Mouse (Mus musculus): ENCODE data around the gene Fam221a. TPM values are rescaled to one million over a fixed set of nuclear protein-coding genes. Genes with fewer than 3 reads are reported as not detected.

The Fam221a gene
- 2.6 and 2.8 TPM in 2 replicates for polyA plus RNA-seq (2015; fragmentation: Nextera tagmentation; extraction: Ambion mirVana)

GRCm38 (mm10) chr6:49367159-49368054 lies at the start of gene Fam221a:
Gene Fam221a (plus strand): TSS chr6:49367739.
- peak within 1 kb of the TSS; percentile 75 for H3K9ac ChIP-seq
- peaks cover 22% of the 10 kb centered on the region for H3K4me1 ChIP-seq (replicated peaks)
- no peaks in the 10 kb centered on the region for H3K36me3 ChIP-seq
- peak within 1 kb of the TSS; percentile 71 for H3K27ac ChIP-seq
- DNase-seq = peak; percentile 95
- H3K9me3 ChIP-seq (replicated peaks) = no peaks in the 10 kb centered on the region
- H3K4me2 ChIP-seq = peak within 1 kb of the TSS; percentile 80
- 4% methylated on average over 48 of the region's 49 CpGs for WGBS (ENCODE audit: insufficient replicate concordance)
- H3K27me3 ChIP-seq = no peaks in the 10 kb centered on the region
- peak; percentile 97 for ATAC-seq (ENCODE audit: low read depth)
- H3K4me3 ChIP-seq (replicated peaks) = peak within 1 kb of the TSS; percentile 65

DNA sequence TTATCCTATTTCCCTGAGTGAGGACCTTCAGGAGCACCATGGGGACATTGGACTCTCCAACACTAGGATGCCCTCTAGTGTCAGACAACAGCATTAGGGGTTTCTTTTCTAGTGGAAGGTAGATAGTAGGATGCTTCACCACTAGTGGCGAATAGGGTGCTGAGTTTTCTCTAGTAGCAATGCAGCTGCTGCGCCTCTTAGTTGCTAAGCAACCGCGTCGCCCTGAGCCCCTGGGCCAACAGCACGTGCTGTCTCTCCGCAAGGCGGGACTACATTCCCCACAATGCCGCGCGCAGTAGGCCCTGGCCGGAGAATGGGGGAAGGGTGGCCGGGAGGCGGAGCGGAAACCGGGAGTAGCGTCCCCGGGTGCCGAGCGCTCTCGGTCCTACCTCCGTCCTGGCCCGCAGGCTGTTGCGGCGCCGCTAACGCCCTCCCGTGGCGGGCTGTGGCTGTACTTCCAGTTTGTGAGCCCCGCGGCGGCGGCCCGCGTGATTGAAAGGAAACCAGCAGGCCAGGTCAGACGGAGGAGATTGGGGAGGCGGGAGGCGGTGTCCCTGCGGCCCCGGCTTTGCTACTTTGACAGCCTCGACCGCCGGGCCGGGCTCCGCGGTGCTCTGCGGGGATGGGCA lies 48.5 kb upstream of the Fam221a start, which contains the start of gene Ccdc126:
Gene Ccdc126, plus strand, starts transcription at position 309 of the 629 bp plus-strand sequence.
- Histone ChIP-seq H3K36me3 (no peaks in the 10 kb centered on the region), H3K4me1 (replicated peaks) (peaks cover 23% of the 10 kb centered on the region), H3K4me2 (peak within 1 kb of the TSS; percentile 88), H3K9me3 (replicated peaks) (no peaks in the 10 kb centered on the region), H3K27me3 (no peaks in the 10 kb centered on the region), H3K4me3 (replicated peaks) (peak within 1 kb of the TSS; percentile 74), H3K27ac (peak within 1 kb of the TSS; percentile 73), H3K9ac (peak within 1 kb of the TSS; percentile 78)
- DNase-seq = peak; percentile 94
- ATAC-seq (ENCODE audit: low read depth) = peak; percentile 98
- WGBS (ENCODE audit: insufficient replicate concordance) = under 1% methylated on average over 47 of the region's 47 CpGs

DNA sequence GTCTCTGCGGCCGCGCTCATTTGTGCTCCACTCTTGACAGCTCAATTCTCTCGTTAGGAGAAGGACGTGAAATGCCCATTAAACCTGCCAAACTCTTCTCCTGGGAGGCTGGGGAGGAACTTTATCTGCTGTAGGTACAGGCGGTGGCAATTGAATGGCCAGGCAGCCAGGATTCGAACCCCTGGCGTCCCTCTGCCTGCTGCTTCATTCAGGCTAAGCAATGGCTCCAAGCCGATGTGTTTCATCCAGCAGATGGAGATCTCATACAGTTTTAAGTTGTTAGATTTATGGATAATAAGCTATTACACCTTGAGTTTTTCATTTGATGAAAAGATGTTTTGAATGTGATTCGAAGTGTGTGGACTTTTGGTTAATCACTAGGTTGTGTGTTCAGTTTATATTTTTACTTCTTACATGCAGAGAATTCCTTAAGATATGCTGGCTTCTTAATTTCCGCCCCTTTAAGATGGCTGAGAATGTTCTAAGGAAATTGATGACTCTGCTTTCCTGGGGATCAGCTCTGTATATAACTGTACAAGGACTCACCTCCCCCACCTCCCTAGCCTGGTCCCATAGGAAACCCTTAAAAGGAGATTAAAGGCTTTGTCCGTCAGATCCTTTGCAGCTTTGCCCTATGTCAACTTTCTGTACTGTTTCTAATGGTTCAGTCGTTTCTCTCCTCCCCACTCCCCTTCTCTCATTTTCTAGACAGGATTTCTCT lies 47.8 kb upstream of the Fam221a start:
- H3K27me3 ChIP-seq = no peaks in the 10 kb centered on the region
- no peaks in the 10 kb centered on the region for H3K36me3 ChIP-seq
- no peaks in the 10 kb centered on the region for H3K9me3 ChIP-seq (replicated peaks)
- peak overlapping the region; percentile 73 for H3K27ac ChIP-seq
- 16% methylated on average over 13 of the region's 13 CpGs for WGBS (ENCODE audit: insufficient replicate concordance)
- H3K9ac ChIP-seq = peak overlapping the region; percentile 78
- H3K4me1 ChIP-seq (replicated peaks) = peaks cover 23% of the 10 kb centered on the region
- peak overlapping the region; percentile 88 for H3K4me2 ChIP-seq
- DNase-seq = no peak
- peak overlapping the region; percentile 74 for H3K4me3 ChIP-seq (replicated peaks)
- ATAC-seq (ENCODE audit: low read depth) = no peak

GRCm38 (mm10) chr6:49321341-49321740 lies 46.2 kb upstream of the Fam221a start:
- H3K4me2 ChIP-seq = no peak overlapping the region
- no peaks in the 10 kb centered on the region for H3K27me3 ChIP-seq
- DNase-seq (no peak), ATAC-seq (ENCODE audit: low read depth) (no peak)
- no peak overlapping the region for H3K27ac ChIP-seq
- H3K4me3 ChIP-seq (replicated peaks) = no peak overlapping the region
- peaks cover 23% of the 10 kb centered on the region for H3K4me1 ChIP-seq (replicated peaks)
- no peak overlapping the region for H3K9ac ChIP-seq
- H3K36me3 ChIP-seq = no peaks in the 10 kb centered on the region
- H3K9me3 ChIP-seq (replicated peaks) = no peaks in the 10 kb centered on the region
- WGBS (ENCODE audit: insufficient replicate concordance) = 22% methylated on average over 3 of the region's 3 CpGs

DNA sequence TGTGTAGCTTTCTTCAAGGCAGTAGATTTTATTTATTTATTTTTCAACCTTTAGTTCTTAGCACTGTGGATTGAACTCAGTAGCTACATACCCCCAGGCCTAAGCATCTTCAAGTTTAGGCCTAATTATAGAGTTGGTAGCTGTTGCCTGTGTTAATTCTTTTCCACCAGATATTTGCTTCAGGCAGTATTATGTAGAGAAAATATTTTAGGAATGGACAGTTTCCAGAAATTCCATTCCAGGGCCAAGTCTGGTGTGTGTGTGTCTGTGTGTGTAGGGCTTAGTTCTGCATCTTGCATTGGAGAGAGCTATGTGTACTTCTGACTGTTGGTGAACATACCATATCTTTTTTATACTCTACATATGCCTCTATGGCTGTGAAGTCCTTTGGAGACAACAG lies 45.5 kb upstream of the Fam221a start:
- H3K9me3 ChIP-seq (replicated peaks) = no peaks in the 10 kb centered on the region
- no peak overlapping the region for H3K4me2 ChIP-seq
- no peak overlapping the region for H3K9ac ChIP-seq
- H3K4me1 ChIP-seq (replicated peaks) = peaks cover 23% of the 10 kb centered on the region
- no peaks in the 10 kb centered on the region for H3K27me3 ChIP-seq
- no peak overlapping the region for H3K27ac ChIP-seq
- no peak for DNase-seq
- H3K4me3 ChIP-seq (replicated peaks) = no peak overlapping the region
- ATAC-seq (ENCODE audit: low read depth) = no peak
- H3K36me3 ChIP-seq = no peaks in the 10 kb centered on the region

- Histone ChIP-seq H3K4me1 (replicated peaks) (peaks cover 23% of the 10 kb centered on the region), H3K27me3 (no peaks in the 10 kb centered on the region), H3K4me3 (replicated peaks) (no peak overlapping the region), H3K36me3 (no peaks in the 10 kb centered on the region), H3K4me2 (no peak overlapping the region), H3K9ac (no peak overlapping the region), H3K9me3 (replicated peaks) (no peaks in the 10 kb centered on the region), H3K27ac (no peak overlapping the region)
- ATAC-seq (ENCODE audit: low read depth) = no peak
- no peak for DNase-seq
- 50% methylated on average over 2 of the region's 2 CpGs for WGBS (ENCODE audit: insufficient replicate concordance)
These were observed 44.6 kb upstream of the Fam221a start for GRCm38 (mm10) chr6:49322986-49323385.

DNA sequence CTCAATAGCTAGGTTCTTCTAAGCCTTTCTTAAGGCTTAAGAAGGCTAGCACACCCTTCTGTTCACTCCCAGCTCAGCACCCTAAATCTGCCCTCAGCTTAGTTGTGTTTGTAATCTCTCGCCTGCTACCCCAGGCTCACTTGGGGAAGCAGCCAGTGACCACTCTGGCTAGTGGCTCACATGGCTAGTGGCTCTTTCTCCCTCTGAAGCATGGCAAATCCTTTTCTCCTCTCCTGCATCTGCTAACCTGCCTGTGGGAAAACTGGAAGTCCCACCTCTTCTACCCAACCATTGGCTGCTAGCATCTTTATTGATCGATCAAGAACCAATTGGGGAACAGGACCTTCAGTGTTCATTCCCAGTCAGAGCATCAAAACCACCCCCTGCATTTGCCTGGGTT lies 43.0 kb upstream of the Fam221a start:
- H3K9me3 ChIP-seq (replicated peaks) = no peaks in the 10 kb centered on the region
- peaks cover 20% of the 10 kb centered on the region for H3K4me1 ChIP-seq (replicated peaks)
- no peak for ATAC-seq (ENCODE audit: low read depth)
- 54% methylated on average over 2 of the region's 2 CpGs for WGBS (ENCODE audit: insufficient replicate concordance)
- no peak overlapping the region for H3K4me2 ChIP-seq
- H3K36me3 ChIP-seq = no peaks in the 10 kb centered on the region
- no peak overlapping the region for H3K4me3 ChIP-seq (replicated peaks)
- no peak overlapping the region for H3K9ac ChIP-seq
- H3K27me3 ChIP-seq = no peaks in the 10 kb centered on the region
- no peak overlapping the region for H3K27ac ChIP-seq
- DNase-seq = no peak

- no peaks in the 10 kb centered on the region for H3K27me3 ChIP-seq
- no peaks in the 10 kb centered on the region for H3K9me3 ChIP-seq (replicated peaks)
- H3K4me3 ChIP-seq (replicated peaks) = no peak overlapping the region
- no peak for ATAC-seq (ENCODE audit: low read depth)
- peaks cover 12% of the 10 kb centered on the region for H3K4me1 ChIP-seq (replicated peaks)
- DNase-seq = no peak
- no peak overlapping the region for H3K9ac ChIP-seq
- no peak overlapping the region for H3K4me2 ChIP-seq
- no peak overlapping the region for H3K27ac ChIP-seq
- no peaks in the 10 kb centered on the region for H3K36me3 ChIP-seq
- 50% methylated on average over 1 of the region's 1 CpGs for WGBS (ENCODE audit: insufficient replicate concordance)
These were observed 42.2 kb upstream of the Fam221a start for GRCm38 (mm10) chr6:49325294-49325693.

- 0 out of 2 replicates have a peak, but pooled peaks cover 2% of the 10 kb centered on the region for H3K4me1 ChIP-seq (replicated peaks)
- no peaks in the 10 kb centered on the region for H3K9me3 ChIP-seq (replicated peaks)
- WGBS (ENCODE audit: insufficient replicate concordance) = 60% methylated on average over 3 of the region's 3 CpGs
- H3K27me3 ChIP-seq = no peaks in the 10 kb centered on the region
- ATAC-seq (ENCODE audit: low read depth) = no peak
- no peak overlapping the region for H3K4me2 ChIP-seq
- no peak for DNase-seq
- no peaks in the 10 kb centered on the region for H3K36me3 ChIP-seq
- H3K27ac ChIP-seq = no peak overlapping the region
- no peak overlapping the region for H3K9ac ChIP-seq
- no peak overlapping the region for H3K4me3 ChIP-seq (replicated peaks)
These were observed 40.7 kb upstream of the Fam221a start for GRCm38 (mm10) chr6:49326846-49327245.

GRCm38 (mm10) chr6:49331369-49332059 lies 36.0 kb upstream of the Fam221a start:
- Histone ChIP-seq H3K27me3 (no peaks in the 10 kb centered on the region), H3K36me3 (no peaks in the 10 kb centered on the region), H3K4me2 (no peak overlapping the region), H3K4me1 (replicated peaks) (no peaks in the 10 kb centered on the region), H3K9me3 (replicated peaks) (no peaks in the 10 kb centered on the region), H3K27ac (no peak overlapping the region), H3K4me3 (replicated peaks) (no peak overlapping the region), H3K9ac (no peak overlapping the region)
- DNase-seq = no peak
- ATAC-seq (ENCODE audit: low read depth) = no peak
- 48% methylated on average over 5 of the region's 5 CpGs for WGBS (ENCODE audit: insufficient replicate concordance)

DNA sequence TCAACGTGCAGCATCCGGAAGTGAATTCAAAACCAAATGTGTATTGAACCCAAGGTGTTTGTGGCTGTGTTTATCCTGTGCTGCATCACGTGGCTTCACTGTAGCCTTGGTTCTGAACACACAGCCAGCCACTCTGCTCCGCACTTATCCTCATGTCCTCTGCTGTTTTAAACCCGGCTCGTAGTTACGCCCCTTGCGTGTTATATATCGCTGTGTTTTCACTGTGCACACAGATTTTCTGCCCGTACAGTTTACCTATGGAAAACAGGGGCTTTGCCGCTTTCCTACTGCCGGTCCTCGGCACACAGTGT lies 35.5 kb upstream of the Fam221a start:
- Histone ChIP-seq H3K9ac (no peak overlapping the region), H3K27me3 (no peaks in the 10 kb centered on the region), H3K4me2 (no peak overlapping the region; the same call in 1 of the 2 replicates), H3K36me3 (no peaks in the 10 kb centered on the region), H3K9me3 (replicated peaks) (no peaks in the 10 kb centered on the region), H3K4me3 (replicated peaks) (no peak overlapping the region), H3K27ac (no peak overlapping the region), H3K4me1 (replicated peaks) (no peaks in the 10 kb centered on the region)
- DNase-seq (no peak), ATAC-seq (ENCODE audit: low read depth) (no peak)
- 58% methylated on average over 13 of the region's 13 CpGs for WGBS (ENCODE audit: insufficient replicate concordance)
